Mouse (Mus musculus) limb, embryonic 11.5 days (tissue): ENCODE measurements around the gene Msx3. TPM values are rescaled to one million over a fixed set of nuclear protein-coding genes. Genes with fewer than 3 reads are reported as not detected.

Experiments
- ATAC-seq: fragments of 200-750 bp; cut with Nextera tagmentation; 2 replicates; pipeline ENCODE4 v1.8.0; 2017; ENCODE audit warnings: low read depth; ENCODE audit not compliant: insufficient number of reproducible peaks, low FRiP score, low TSS enrichment
- DNase-seq: peaks from one replicate; pipeline ENCODE4 v3.0.0-alpha.2; 2015; ENCODE audit warnings: low spot score
- H3K27ac ChIP-seq: fragments of 300-500 bp; sonication (generic); replicated peaks from 2 replicates; pipeline ENCODE4 v1.5.1; 2014; ENCODE audit warnings: low read depth, mild to moderate bottlenecking, low read length
- H3K27me3 ChIP-seq: fragments of 300-500 bp; sonication (generic); 2 replicates; pipeline ENCODE4 v1.6.1; 2014; ENCODE audit warnings: mild to moderate bottlenecking, low read length, mixed read lengths; ENCODE audit not compliant: control insufficient read depth, insufficient read depth
- H3K36me3 ChIP-seq: fragments of 300-500 bp; sonication (generic); 2 replicates; pipeline ENCODE4 v1.6.1; 2014; ENCODE audit warnings: mild to moderate bottlenecking, low read length, moderate library complexity, mixed read lengths; ENCODE audit not compliant: control insufficient read depth, insufficient read depth
- H3K4me1 ChIP-seq: fragments of 300-500 bp; sonication (generic); 2 replicates; pipeline ENCODE4 v1.6.1; 2014; ENCODE audit warnings: low read length, mixed read lengths; ENCODE audit not compliant: control insufficient read depth, insufficient read depth
- H3K4me2 ChIP-seq: fragments of 300-500 bp; sonication (generic); 2 replicates; pipeline ENCODE4 v1.6.1; 2014; ENCODE audit warnings: low read depth, mild to moderate bottlenecking, moderate library complexity; ENCODE audit not compliant: severe bottlenecking
- H3K4me3 ChIP-seq: fragments of 300-500 bp; sonication (generic); 2 replicates; pipeline ENCODE4 v1.5.1; 2014; ENCODE audit warnings: low read depth, low read length
- H3K9ac ChIP-seq: fragments of 300-500 bp; sonication (generic); 2 replicates; pipeline ENCODE4 v1.6.1; 2014; ENCODE audit warnings: mild to moderate bottlenecking, low read length
- H3K9me3 ChIP-seq: fragments of 300-500 bp; sonication (generic); 2 replicates; pipeline ENCODE4 v1.6.1; 2016; ENCODE audit warnings: low read length; ENCODE audit not compliant: control insufficient read depth
- WGBS: fragments of 180-500 bp; shearing (Covaris S2); extraction: QIAGEN DNeasy Blood & Tissue Kit; methylation state at CpG from one replicate; pipeline ENCODE4 v1.1.7; 2014; 5-methylcytosine and 5-hydroxymethylcytosine counted together
- polyA plus RNA-seq: library from polyadenylated mRNA; unstranded; fragments of >200 nt; fragmentation: Nextera tagmentation; extraction: Ambion mirVana; gene quantifications from 2 replicates; pipeline ENCODE4 v1.2.1, GENCODE M21; 2014

Gene Msx3
- polyA plus RNA-seq, 1 experiment from 2014 or later = not detected

- Histone ChIP-seq H3K36me3 (no peaks in the 10 kb centered on the region), H3K9ac (no peak overlapping the region), H3K27ac (no peak overlapping the region), H3K9me3 (no peaks in the 10 kb centered on the region), H3K27me3 (peaks cover 31% of the 10 kb centered on the region), H3K4me2 (no peak overlapping the region; the same call in 1 of the 2 replicates), H3K4me1 (peaks cover 9% of the 10 kb centered on the region; the same call in 1 of the 2 replicates), H3K4me3 (no peak overlapping the region)
- no peak for ATAC-seq
- 24% methylated on average over 20 of the region's 20 CpGs for WGBS
- DNase-seq = no peak
Measured at GRCm38 (mm10) chr7:140081408-140082241, 32.7 kb upstream of the Msx3 start.

GRCm38 (mm10) chr7:140080503-140081156 is 31.7 kb upstream of the Msx3 start:
- peak; percentile 88 for DNase-seq
- H3K4me2 ChIP-seq = peak overlapping the region; percentile 43
- H3K27me3 ChIP-seq = peaks cover 31% of the 10 kb centered on the region
- ATAC-seq = peak; percentile 67
- no peaks in the 10 kb centered on the region for H3K36me3 ChIP-seq
- peak overlapping the region; percentile 15 for H3K4me3 ChIP-seq
- H3K9me3 ChIP-seq = no peaks in the 10 kb centered on the region
- H3K4me1 ChIP-seq = peaks cover 9% of the 10 kb centered on the region; the same call in 1 of the 2 replicates
- no peak overlapping the region for H3K9ac ChIP-seq
- H3K27ac ChIP-seq = no peak overlapping the region
- WGBS = 6% methylated on average over 24 of the region's 24 CpGs

GRCm38 (mm10) chr7:140078711-140079110 is 29.8 kb upstream of the Msx3 start:
- WGBS = 7% methylated on average over 5 of the region's 5 CpGs
- no peak overlapping the region for H3K4me2 ChIP-seq
- peaks cover 9% of the 10 kb centered on the region; the same call in 1 of the 2 replicates for H3K4me1 ChIP-seq
- no peaks in the 10 kb centered on the region for H3K9me3 ChIP-seq
- H3K27me3 ChIP-seq = peaks cover 31% of the 10 kb centered on the region
- DNase-seq (peak; percentile 86), ATAC-seq (no peak)
- no peak overlapping the region for H3K4me3 ChIP-seq
- no peak overlapping the region for H3K9ac ChIP-seq
- no peak overlapping the region for H3K27ac ChIP-seq
- H3K36me3 ChIP-seq = no peaks in the 10 kb centered on the region

- Histone ChIP-seq H3K27me3 (peaks cover 28% of the 10 kb centered on the region), H3K9me3 (no peaks in the 10 kb centered on the region), H3K36me3 (no peaks in the 10 kb centered on the region), H3K4me3 (no peak overlapping the region), H3K4me1 (peaks cover 9% of the 10 kb centered on the region; the same call in 1 of the 2 replicates), H3K4me2 (no peak overlapping the region), H3K27ac (no peak overlapping the region), H3K9ac (no peak overlapping the region)
- no peak for DNase-seq
- ATAC-seq = no peak
- 81% methylated on average over 6 of the region's 6 CpGs for WGBS
Measured at GRCm38 (mm10) chr7:140077698-140078097, 28.8 kb upstream of the Msx3 start.

- H3K4me1 ChIP-seq = no peaks in the 10 kb centered on the region
- no peak overlapping the region for H3K27ac ChIP-seq
- no peaks in the 10 kb centered on the region for H3K36me3 ChIP-seq
- H3K4me2 ChIP-seq = peak overlapping the region; percentile 50
- 32% methylated on average over 39 of the region's 39 CpGs for WGBS
- peak; percentile 40 for DNase-seq
- H3K9ac ChIP-seq = peak overlapping the region; percentile 49; the same call in 1 of the 2 replicates
- no peaks in the 10 kb centered on the region for H3K9me3 ChIP-seq
- no peak for ATAC-seq
- H3K4me3 ChIP-seq = peak overlapping the region; percentile 20
- no peaks in the 10 kb centered on the region for H3K27me3 ChIP-seq
Measured at GRCm38 (mm10) chr7:140070042-140070711, 21.3 kb upstream of the Msx3 start.

GRCm38 (mm10) chr7:140067397-140067796 is 18.5 kb upstream of the Msx3 start:
- Histone ChIP-seq H3K9ac (no peak overlapping the region), H3K4me2 (no peak overlapping the region), H3K36me3 (no peaks in the 10 kb centered on the region), H3K9me3 (no peaks in the 10 kb centered on the region), H3K27ac (no peak overlapping the region), H3K27me3 (peaks cover 9% of the 10 kb centered on the region; the same call in 1 of the 2 replicates), H3K4me3 (no peak overlapping the region), H3K4me1 (no peaks in the 10 kb centered on the region)
- DNase-seq (no peak), ATAC-seq (no peak)
- WGBS = 63% methylated on average over 6 of the region's 6 CpGs

- Histone ChIP-seq H3K27ac (no peak overlapping the region), H3K27me3 (peaks cover 47% of the 10 kb centered on the region), H3K4me3 (no peak overlapping the region), H3K4me2 (no peak overlapping the region), H3K9me3 (no peaks in the 10 kb centered on the region), H3K9ac (no peak overlapping the region), H3K36me3 (no peaks in the 10 kb centered on the region), H3K4me1 (peaks cover 5% of the 10 kb centered on the region)
- DNase-seq (peak; percentile 80), ATAC-seq (no peak)
- WGBS = 22% methylated on average over 7 of the region's 7 CpGs
Measured at GRCm38 (mm10) chr7:140063092-140063491, 14.2 kb upstream of the Msx3 start.

- Histone ChIP-seq H3K9me3 (no peaks in the 10 kb centered on the region), H3K4me3 (no peak overlapping the region), H3K4me1 (peaks cover 5% of the 10 kb centered on the region), H3K36me3 (no peaks in the 10 kb centered on the region), H3K27ac (no peak overlapping the region), H3K4me2 (no peak overlapping the region), H3K27me3 (peaks cover 54% of the 10 kb centered on the region), H3K9ac (no peak overlapping the region)
- 18% methylated on average over 11 of the region's 11 CpGs for WGBS
- DNase-seq (peak; percentile 40), ATAC-seq (no peak)
Measured at GRCm38 (mm10) chr7:140062307-140062706, 13.4 kb upstream of the Msx3 start.
